Mouse (Mus musculus) megakaryocyte, embryonic 14.5 days (primary cell): ENCODE results near the gene Vps13d.

ENCODE experiments used
- FLI1 ChIP-seq: IDR thresholded peaks from 2 replicates; pipeline ENCODE4 v1.6.1; 2012; ENCODE audit warnings: low read length, inconsistent platforms, mixed read lengths
- GATA1 ChIP-seq: IDR thresholded peaks from 3 replicates; pipeline ENCODE4 v1.6.1; 2012; ENCODE audit warnings: mixed read lengths, low read length, inconsistent platforms, borderline replicate concordance

- TF ChIP-seq GATA1 (no peak), FLI1 (no peak)
Measured at GRCm38 (mm10) chr4:145150345-145151102, 44.3 kb downstream of the Vps13d start.
